Mouse (Mus musculus): ENCODE data around the gene Gpsm3.

Gpsm3 gene

GRCm38 (mm10) chr17:34593752-34594525 lies 4.3 kb downstream of the Gpsm3 start:
- in situ Hi-C loops (cut with MboI; ENCODE audit: low pct_unique_long_range_greater_than_20kb in 1 of 2, low sequenced_read_pairs in 2 of 2, unreplicated experiment in 1 of 2) = no loop called here

GRCm38 (mm10) chr17:34596098-34596497 lies 6.5 kb downstream of the Gpsm3 start:
- in situ Hi-C loops (cut with MboI; ENCODE audit: low pct_unique_long_range_greater_than_20kb in 1 of 2, low sequenced_read_pairs in 2 of 2, unreplicated experiment in 1 of 2) = no loop called here

GRCm38 (mm10) chr17:34597566-34598095 lies 8.0 kb downstream of the Gpsm3 start, which contains the start of gene Ager:
Gene Ager (plus strand): TSS chr17:34597862.
- in situ Hi-C loops (cut with MboI; ENCODE audit: low pct_unique_long_range_greater_than_20kb in 1 of 2, low sequenced_read_pairs in 2 of 2, unreplicated experiment in 1 of 2) = no loop called here

GRCm38 (mm10) chr17:34599891-34600290 lies 10.3 kb downstream of the Gpsm3 start:
- in situ Hi-C loops (cut with MboI; ENCODE audit: low pct_unique_long_range_greater_than_20kb in 1 of 2, low sequenced_read_pairs in 2 of 2, unreplicated experiment in 1 of 2) = no loop called here

- in situ Hi-C loops (cut with MboI; ENCODE audit: low pct_unique_long_range_greater_than_20kb in 1 of 2, low sequenced_read_pairs in 2 of 2, unreplicated experiment in 1 of 2) = no loop called here
Measured at GRCm38 (mm10) chr17:34601796-34602195, 12.2 kb downstream of the Gpsm3 start.

GRCm38 (mm10) chr17:34603375-34604060 lies 13.9 kb downstream of the Gpsm3 start, which contains the start of gene Rnf5:
Gene Rnf5 (minus strand): TSS chr17:34603690.
- in situ Hi-C loops (cut with MboI; ENCODE audit: low pct_unique_long_range_greater_than_20kb in 1 of 2, low sequenced_read_pairs in 2 of 2, unreplicated experiment in 1 of 2) = no loop called here

GRCm38 (mm10) chr17:34604061-34604508 lies 14.5 kb downstream of the Gpsm3 start, which contains the start of gene Agpat1:
Gene Agpat1 (plus strand): TSS chr17:34604262.
- in situ Hi-C loops (cut with MboI; ENCODE audit: low pct_unique_long_range_greater_than_20kb in 1 of 2, low sequenced_read_pairs in 2 of 2, unreplicated experiment in 1 of 2) = no loop called here

GRCm38 (mm10) chr17:34604511-34605237 lies 15.1 kb downstream of the Gpsm3 start:
- in situ Hi-C loops (cut with MboI; ENCODE audit: low pct_unique_long_range_greater_than_20kb in 1 of 2, low sequenced_read_pairs in 2 of 2, unreplicated experiment in 1 of 2) = no loop called here

GRCm38 (mm10) chr17:34605609-34606008 lies 16.0 kb downstream of the Gpsm3 start:
- in situ Hi-C loops (cut with MboI; ENCODE audit: low pct_unique_long_range_greater_than_20kb in 1 of 2, low sequenced_read_pairs in 2 of 2, unreplicated experiment in 1 of 2) = no loop called here

GRCm38 (mm10) chr17:34606186-34607039 lies 16.8 kb downstream of the Gpsm3 start:
- in situ Hi-C loops (cut with MboI; ENCODE audit: low pct_unique_long_range_greater_than_20kb in 1 of 2, low sequenced_read_pairs in 2 of 2, unreplicated experiment in 1 of 2) = no loop called here

GRCm38 (mm10) chr17:34607997-34608396 lies 18.4 kb downstream of the Gpsm3 start:
- in situ Hi-C loops (cut with MboI; ENCODE audit: low pct_unique_long_range_greater_than_20kb in 1 of 2, low sequenced_read_pairs in 2 of 2, unreplicated experiment in 1 of 2) = no loop called here

GRCm38 (mm10) chr17:34611050-34611449 lies 21.4 kb downstream of the Gpsm3 start:
- in situ Hi-C loops (cut with MboI; ENCODE audit: low pct_unique_long_range_greater_than_20kb in 1 of 2, low sequenced_read_pairs in 2 of 2, unreplicated experiment in 1 of 2) = no loop called here

GRCm38 (mm10) chr17:34613054-34613645 lies 23.5 kb downstream of the Gpsm3 start:
- in situ Hi-C loops (cut with MboI; ENCODE audit: low pct_unique_long_range_greater_than_20kb in 1 of 2, low sequenced_read_pairs in 2 of 2, unreplicated experiment in 1 of 2) = no loop called here

- in situ Hi-C loops (cut with MboI; ENCODE audit: low pct_unique_long_range_greater_than_20kb in 1 of 2, low sequenced_read_pairs in 2 of 2, unreplicated experiment in 1 of 2) = no loop called here
Measured at GRCm38 (mm10) chr17:34613830-34614229, 24.2 kb downstream of the Gpsm3 start.

GRCm38 (mm10) chr17:34615871-34616270 lies 26.3 kb downstream of the Gpsm3 start, which contains the start of gene Egfl8:
Gene Egfl8 (minus strand): TSS chr17:34615971.
- in situ Hi-C loops (cut with MboI; ENCODE audit: low pct_unique_long_range_greater_than_20kb in 1 of 2, low sequenced_read_pairs in 2 of 2, unreplicated experiment in 1 of 2) = no loop called here

GRCm38 (mm10) chr17:34618999-34619398 lies 29.4 kb downstream of the Gpsm3 start:
- in situ Hi-C loops (cut with MboI; ENCODE audit: low pct_unique_long_range_greater_than_20kb in 1 of 2, low sequenced_read_pairs in 2 of 2, unreplicated experiment in 1 of 2) = no loop called here

GRCm38 (mm10) chr17:34621006-34621405 lies 31.4 kb downstream of the Gpsm3 start:
- in situ Hi-C loops (cut with MboI; ENCODE audit: low pct_unique_long_range_greater_than_20kb in 1 of 2, low sequenced_read_pairs in 2 of 2, unreplicated experiment in 1 of 2) = no loop called here
